Mouse (Mus musculus) liver, adult 2 months (tissue): ENCODE results near the gene Gm43552. TPM values are rescaled to one million over a fixed set of nuclear protein-coding genes. Genes with fewer than 3 reads are reported as not detected.
A peak's percentile ranks its signal among the peaks of the same experiment; 100 is the strongest.
"Not testable (repeated sequence)": the region's sequence is repeated elsewhere in the genome, so short reads cannot be mapped to it uniquely, and the experiment has no call there.

ENCODE experiments used
- DNase-seq: peaks from one replicate; pipeline ENCODE4 v3.0.0-alpha.2; 2011; ENCODE audit warnings: low read depth, low spot score; ENCODE audit errors: extremely low read depth
- H3K27ac ChIP-seq: fragments of 200-500 bp; replicated peaks from 2 replicates; pipeline ENCODE4 v1.5.1; 2012; ENCODE audit warnings: low read depth, mild to moderate bottlenecking, control low read depth, inconsistent platforms, low read length; ENCODE audit not compliant: insufficient read depth
- H3K27me3 ChIP-seq: fragments of 200-500 bp; 2 replicates; pipeline ENCODE4 v1.6.1; 2012; ENCODE audit warnings: mild to moderate bottlenecking, moderate library complexity, low read length, inconsistent platforms; ENCODE audit not compliant: control insufficient read depth, insufficient read depth
- H3K36me3 ChIP-seq: fragments of 200-500 bp; 2 replicates; pipeline ENCODE4 v1.6.1; 2012; ENCODE audit warnings: low read length, inconsistent platforms; ENCODE audit not compliant: control insufficient read depth, insufficient read depth
- H3K4me1 ChIP-seq: fragments of 200-500 bp; 2 replicates; pipeline ENCODE4 v1.6.1; 2011; ENCODE audit warnings: low read length; ENCODE audit not compliant: control insufficient read depth, insufficient read depth
- H3K4me3 ChIP-seq: fragments of 200-500 bp; 2 replicates; pipeline ENCODE4 v1.5.1; 2011; ENCODE audit warnings: low read depth, mild to moderate bottlenecking, control low read depth, low read length, moderate library complexity; ENCODE audit not compliant: insufficient read depth
- H3K79me2 ChIP-seq: fragments of 200-500 bp; 2 replicates; pipeline ENCODE4 v1.6.1; 2012; ENCODE audit warnings: inconsistent platforms, mild to moderate bottlenecking, low read length, moderate library complexity; ENCODE audit not compliant: control insufficient read depth, insufficient read depth
- H3K9ac ChIP-seq: fragments of 200-500 bp; 2 replicates; pipeline ENCODE4 v1.6.1; 2012; ENCODE audit warnings: low read depth, mild to moderate bottlenecking, control low read depth, inconsistent platforms, low read length
- CTCF ChIP-seq: fragments of 200-500 bp; IDR thresholded peaks from 2 replicates; pipeline ENCODE4 v1.5.1; 2011; ENCODE audit warnings: low read depth, low read length, control low read depth
- POLR2A ChIP-seq: fragments of 200-500 bp; IDR thresholded peaks from 2 replicates; pipeline ENCODE4 v1.6.1; 2011; ENCODE audit warnings: low read length, control low read depth; ENCODE audit not compliant: insufficient read depth; ENCODE audit errors: extremely low read depth
- WGBS: fragments of 180-500 bp; shearing (Covaris S2); methylation state at CpG from one replicate; pipeline ENCODE4 v1.1.7; 2018; 5-methylcytosine and 5-hydroxymethylcytosine counted together
- polyA plus RNA-seq: library from polyadenylated mRNA; depleted of rRNA; stranded (reverse); fragments of >200 nt; gene quantifications from 2 replicates; pipeline ENCODE4 v1.2.3, GENCODE M21; 2012
- total RNA-seq: library from RNA; depleted of rRNA; stranded (reverse); fragments of >200 nt; gene quantifications from 2 replicates; pipeline ENCODE4 v1.2.3, GENCODE M21; 2014

The Gm43552 gene
- total and polyA plus RNA-seq, 2 experiments = 14.5 TPM; not detected in 1

DNA sequence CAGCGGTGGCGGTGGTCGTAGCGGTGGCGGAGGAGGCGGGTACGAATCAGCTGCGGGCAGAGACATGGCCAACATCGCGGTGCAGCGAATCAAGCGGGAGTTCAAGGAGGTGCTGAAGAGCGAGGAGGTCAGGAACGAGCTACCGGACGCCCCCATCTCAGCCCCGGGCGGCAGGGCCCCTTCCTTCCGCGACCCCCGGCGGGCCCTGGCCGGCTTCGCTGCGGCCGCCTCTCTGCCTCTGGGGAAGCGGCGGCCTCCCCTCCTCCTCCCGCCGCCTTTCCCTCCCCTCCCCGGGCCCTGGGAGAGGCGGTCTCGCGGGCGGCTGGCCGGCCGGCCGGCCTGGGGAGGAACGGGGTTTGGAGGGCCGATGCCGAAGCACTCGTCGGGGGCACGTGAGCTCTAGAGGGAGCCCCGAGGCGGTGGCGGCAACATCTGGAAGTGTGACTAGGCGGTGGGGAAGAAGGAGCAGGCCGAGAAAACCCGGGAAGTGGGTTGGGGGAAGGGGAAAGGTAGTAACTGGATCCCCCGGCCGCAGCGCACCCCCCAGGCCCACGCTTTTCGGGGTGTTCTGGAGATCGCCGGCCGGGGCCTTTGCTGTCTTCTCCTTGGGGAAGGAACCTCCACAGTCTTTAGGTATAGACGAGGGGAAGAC is 44.9 kb upstream of the Gm43552 start:
- no peaks in the 10 kb centered on the region for H3K36me3 ChIP-seq
- peak; percentile 26 for DNase-seq
- H3K4me3 ChIP-seq = peak overlapping the region; percentile 97
- peaks cover 16% of the 10 kb centered on the region for H3K4me1 ChIP-seq
- no peaks in the 10 kb centered on the region for H3K27me3 ChIP-seq
- H3K9ac ChIP-seq = peak overlapping the region; percentile 99
- TF ChIP-seq CTCF (no peak), POLR2A (no peak)
- H3K79me2 ChIP-seq = peaks cover 21% of the 10 kb centered on the region; the same call in 1 of the 2 replicates
- peak overlapping the region; percentile 93 for H3K27ac ChIP-seq
- under 1% methylated on average over 58 of the region's 59 CpGs for WGBS

DNA sequence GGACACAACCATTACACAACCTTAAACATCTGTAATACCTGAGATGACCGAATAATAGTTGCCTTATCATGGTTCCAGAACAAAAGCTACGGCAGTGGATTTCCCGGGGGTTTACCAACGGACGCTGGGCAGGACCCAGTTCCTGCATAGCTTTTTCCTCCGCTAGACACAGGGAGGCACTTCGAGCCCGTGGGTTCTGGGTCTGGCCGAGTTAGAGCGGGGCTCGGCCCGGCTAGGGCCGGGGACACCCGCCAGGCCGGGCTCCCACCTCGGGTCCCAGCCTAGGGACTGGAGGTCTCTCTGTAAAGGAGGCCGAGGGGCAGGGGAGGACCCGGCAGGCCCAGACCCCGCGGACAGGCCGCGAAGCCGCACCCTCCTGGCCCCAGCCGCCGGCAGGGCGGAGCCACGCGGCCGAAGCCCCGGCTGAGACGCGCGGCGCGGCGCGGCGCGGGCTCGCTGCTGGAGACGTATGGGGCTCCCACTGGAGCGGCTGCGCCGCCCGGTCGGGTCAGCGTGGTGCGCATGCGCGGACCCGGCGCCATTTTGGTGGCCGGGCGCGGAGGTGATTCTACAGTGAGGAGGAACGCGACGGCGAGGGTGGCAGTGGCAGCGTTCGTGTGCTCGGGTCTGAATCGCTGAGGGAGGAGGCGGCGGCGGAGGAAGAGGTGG is 44.3 kb upstream of the Gm43552 start, which contains the start of the genes Smim14 and Ube2k:
TSS of gene Smim14 (minus strand) at position 434 of the 669 bp plus-strand sequence.
TSS of gene Ube2k (plus strand) at position 483 of the 669 bp plus-strand sequence.
- peak within 1 kb of the TSS; percentile 93 for H3K27ac ChIP-seq
- WGBS = under 1% methylated on average over 66 of the region's 66 CpGs
- H3K4me1 ChIP-seq = peaks cover 16% of the 10 kb centered on the region
- peak within 1 kb of the TSS; percentile 97 for H3K4me3 ChIP-seq
- TF ChIP-seq CTCF (peak; percentile 30; the same call in 1 of the 2 replicates), POLR2A (peak; percentile 74)
- peak; percentile 69 for DNase-seq
- peak within 1 kb of the TSS; percentile 99 for H3K9ac ChIP-seq
- H3K36me3 ChIP-seq = no peaks in the 10 kb centered on the region
- H3K79me2 ChIP-seq = peaks cover 21% of the 10 kb centered on the region; the same call in 1 of the 2 replicates
- H3K27me3 ChIP-seq = no peaks in the 10 kb centered on the region

DNA sequence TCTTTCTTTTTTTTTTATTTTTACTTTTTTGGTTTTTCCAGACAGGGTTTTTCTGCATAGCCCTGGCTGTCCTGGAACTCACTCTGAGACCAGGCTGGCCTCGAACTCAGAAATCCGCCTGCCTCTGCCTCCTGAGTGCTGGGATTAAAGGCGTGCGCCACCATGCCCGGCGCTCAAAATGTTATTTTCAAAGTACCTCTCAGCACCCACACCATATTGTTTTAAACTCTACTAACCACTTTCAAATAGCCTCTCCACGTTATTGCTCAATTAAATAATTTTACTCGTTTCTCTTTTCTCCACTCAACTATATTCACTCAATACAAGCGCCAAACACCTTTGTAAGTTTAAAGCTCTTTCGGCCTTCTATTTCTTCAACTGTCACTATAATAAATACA is 43.4 kb upstream of the Gm43552 start:
- Histone ChIP-seq H3K27ac (peak overlapping the region; percentile 47), H3K79me2 (peaks cover 16% of the 10 kb centered on the region; the same call in 1 of the 2 replicates), H3K4me1 (peaks cover 16% of the 10 kb centered on the region)
- DNase-seq, H3K4me3 ChIP-seq, H3K27me3 ChIP-seq, H3K36me3 ChIP-seq, H3K9ac ChIP-seq: not testable (repeated sequence)
- WGBS = 66% methylated on average over 10 of the region's 10 CpGs

- Histone ChIP-seq H3K4me3 (no peak overlapping the region), H3K9ac (no peak overlapping the region), H3K27me3 (no peaks in the 10 kb centered on the region), H3K4me1 (peaks cover 16% of the 10 kb centered on the region), H3K79me2 (peaks cover 14% of the 10 kb centered on the region; the same call in 1 of the 2 replicates), H3K36me3 (no peaks in the 10 kb centered on the region), H3K27ac (no peak overlapping the region)
- no peak for TF ChIP-seq POLR2A
- DNase-seq = peak; percentile 61
- WGBS = 41% methylated on average over 5 of the region's 5 CpGs
Observed at GRCm38 (mm10) chr5:65535457-65536067, 42.9 kb upstream of the Gm43552 start.

GRCm38 (mm10) chr5:65534496-65534895 is 41.9 kb upstream of the Gm43552 start:
- H3K4me1 ChIP-seq = peaks cover 12% of the 10 kb centered on the region
- H3K27ac ChIP-seq = no peak overlapping the region
- no peaks in the 10 kb centered on the region for H3K27me3 ChIP-seq
- H3K36me3 ChIP-seq = no peaks in the 10 kb centered on the region
- no peak for DNase-seq
- peaks cover 11% of the 10 kb centered on the region; the same call in 1 of the 2 replicates for H3K79me2 ChIP-seq
- TF ChIP-seq POLR2A (no peak), CTCF (no peak)
- no peak overlapping the region for H3K9ac ChIP-seq
- no peak overlapping the region for H3K4me3 ChIP-seq
- WGBS = 90% methylated on average over 4 of the region's 4 CpGs
